Mouse (Mus musculus) brain, embryonic 14.5 days (tissue): ENCODE measurements around the gene Leprot.

Experiments used
- CTCF ChIP-seq: fragments of 200-500 bp; IDR thresholded peaks from 2 replicates; pipeline ENCODE4 v1.5.1; 2012; ENCODE audit warnings: inconsistent platforms, mild to moderate bottlenecking, moderate library complexity, borderline replicate concordance; ENCODE audit not compliant: insufficient read depth, insufficient read length; ENCODE audit errors: extremely low read depth
- POLR2A ChIP-seq: fragments of 200-500 bp; IDR thresholded peaks from 2 replicates; pipeline ENCODE4 v1.6.1; 2012; ENCODE audit warnings: mild to moderate bottlenecking, inconsistent platforms, borderline replicate concordance; ENCODE audit not compliant: poor library complexity, insufficient read depth, insufficient read length, severe bottlenecking; ENCODE audit errors: extremely low read depth

- TF ChIP-seq POLR2A (no peak), CTCF (no peak)
Measured at GRCm38 (mm10) chr4:101707234-101707633, 59.7 kb downstream of the Leprot start.
